Mouse (Mus musculus) hindbrain, embryonic 14.5 days (tissue): ENCODE measurements around the gene Pdia2. TPM values are rescaled to one million over a fixed set of nuclear protein-coding genes. Genes with fewer than 3 reads are reported as not detected.
"Not testable (repeated sequence)": the region's sequence is repeated elsewhere in the genome, so short reads cannot be mapped to it uniquely, and the experiment has no call there.

Source experiments
- ATAC-seq: fragments of 200-750 bp; cut with Nextera tagmentation; 2 replicates; pipeline ENCODE4 v1.8.0; 2017; ENCODE audit warnings: moderate number of reproducible peaks, mild to moderate bottlenecking, moderate TSS enrichment, moderate library complexity; ENCODE audit not compliant: low FRiP score
- DNase-seq: peaks from one replicate; pipeline ENCODE4 v3.0.0-alpha.2; 2015; ENCODE audit warnings: low spot score
- H3K27ac ChIP-seq: fragments of 300-500 bp; sonication (generic); 2 replicates; pipeline ENCODE4 v1.5.1; 2014; ENCODE audit warnings: mild to moderate bottlenecking, moderate library complexity
- H3K27me3 ChIP-seq: fragments of 300-500 bp; sonication (generic); 2 replicates; pipeline ENCODE4 v1.6.1; 2014; ENCODE audit warnings: mild to moderate bottlenecking, low read length, mixed read lengths; ENCODE audit not compliant: control insufficient read depth, insufficient read depth
- H3K36me3 ChIP-seq: fragments of 300-500 bp; sonication (generic); replicated peaks from 2 replicates; pipeline ENCODE4 v1.6.1; 2014; ENCODE audit not compliant: control insufficient read depth, insufficient read depth
- H3K4me1 ChIP-seq: fragments of 300-500 bp; sonication (generic); replicated peaks from 2 replicates; pipeline ENCODE4 v1.6.1; 2014; ENCODE audit warnings: antibody characterized with exemption, low read length, mixed read lengths; ENCODE audit not compliant: control insufficient read depth, insufficient read depth
- H3K4me2 ChIP-seq: fragments of 300-500 bp; sonication (generic); replicated peaks from 2 replicates; pipeline ENCODE4 v1.6.1; 2014; ENCODE audit warnings: mild to moderate bottlenecking, moderate library complexity
- H3K4me3 ChIP-seq: fragments of 300-500 bp; sonication (generic); replicated peaks from 2 replicates; pipeline ENCODE4 v1.5.1; 2014; ENCODE audit warnings: mild to moderate bottlenecking, low read length
- H3K9ac ChIP-seq: fragments of 300-500 bp; sonication (generic); 2 replicates; pipeline ENCODE4 v1.6.1; 2014
- H3K9me3 ChIP-seq: fragments of 300-500 bp; sonication (generic); 2 replicates; pipeline ENCODE4 v1.6.1; 2016; ENCODE audit warnings: low read length; ENCODE audit not compliant: control insufficient read depth
- WGBS: fragments of 180-500 bp; shearing (Covaris S2); extraction: QIAGEN DNeasy Blood & Tissue Kit; methylation state at CpG from one replicate; pipeline ENCODE4 v1.1.7; 2014; 5-methylcytosine and 5-hydroxymethylcytosine counted together
- polyA plus RNA-seq: library from polyadenylated mRNA; unstranded; fragments of >200 nt; fragmentation: Nextera tagmentation; extraction: Ambion mirVana; gene quantifications from 2 replicates; pipeline ENCODE4 v1.2.1, GENCODE M21; 2014

Pdia2 gene
- polyA plus RNA-seq, 1 experiment from 2014 or later, result 0.28 TPM

DNA sequence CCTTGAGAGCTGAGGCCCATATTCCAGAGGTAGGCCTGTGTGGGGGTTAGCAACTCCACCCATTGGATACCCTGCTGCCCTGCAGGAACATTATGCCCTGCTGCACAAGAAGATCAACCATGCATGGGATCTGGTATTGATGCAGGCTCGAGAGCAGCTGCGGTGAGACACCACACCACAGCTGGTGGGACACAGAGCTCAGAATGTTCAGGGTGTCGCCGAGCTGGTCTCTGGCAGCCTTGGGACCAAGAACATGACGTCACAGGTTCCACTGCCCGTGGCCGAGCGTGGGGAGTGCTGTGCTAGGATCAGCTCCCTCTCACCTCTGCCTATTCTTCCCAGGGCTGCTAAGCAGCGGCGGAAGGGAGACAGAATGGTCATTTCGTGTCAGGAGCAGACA is 5.9 kb upstream of the Pdia2 start:
- WGBS, result 22% methylated on average over 11 of the region's 11 CpGs
- no peak for ATAC-seq
- peaks cover 45% of the 10 kb centered on the region for H3K27me3 ChIP-seq

DNA sequence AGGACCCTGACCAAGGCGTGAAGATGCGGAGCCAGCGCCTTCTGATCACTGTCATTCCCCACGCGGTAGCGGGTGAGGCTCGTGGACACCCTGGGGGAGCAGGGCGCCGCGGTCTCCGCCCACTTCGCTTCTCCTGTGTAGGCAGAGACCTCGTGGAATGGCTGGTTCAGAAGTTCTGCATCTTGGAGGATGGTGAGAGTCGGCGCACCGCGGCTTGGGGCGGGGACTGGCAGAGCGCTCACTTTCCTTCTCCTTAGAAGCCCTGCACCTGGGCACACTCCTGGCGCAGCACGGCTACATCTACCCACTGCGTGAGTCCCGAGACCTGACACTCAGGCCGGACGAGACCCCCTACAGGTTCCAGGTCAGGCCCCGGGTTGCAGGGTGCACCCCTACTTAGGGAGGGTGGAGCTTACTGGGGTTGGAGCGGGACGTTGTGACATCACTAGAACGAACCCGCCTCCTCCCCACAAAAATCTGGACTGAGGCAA is 4.5 kb upstream of the Pdia2 start:
- ATAC-seq, result no peak
- Histone ChIP-seq H3K4me3 (peak overlapping the region; percentile 40), H3K4me2 (peak overlapping the region; percentile 53), H3K27ac (no peak overlapping the region), H3K9me3 (no peaks in the 10 kb centered on the region), H3K36me3 (no peaks in the 10 kb centered on the region; the same call in 1 of the 2 replicates), H3K9ac (peak overlapping the region; percentile 37), H3K27me3 (peaks cover 56% of the 10 kb centered on the region), H3K4me1 (peaks cover 15% of the 10 kb centered on the region)
- peak; percentile 26 for DNase-seq
- WGBS, result under 1% methylated on average over 30 of the region's 30 CpGs

More for the DNA sequence above, 5.9 kb upstream of the Pdia2 start:
- DNase-seq, result no peak
- Histone ChIP-seq H3K4me3 (no peak overlapping the region), H3K36me3 (no peaks in the 10 kb centered on the region), H3K27ac (no peak overlapping the region), H3K4me2 (no peak overlapping the region), H3K4me1 (peaks cover 15% of the 10 kb centered on the region), H3K9ac (no peak overlapping the region), H3K9me3 (no peaks in the 10 kb centered on the region)

DNA sequence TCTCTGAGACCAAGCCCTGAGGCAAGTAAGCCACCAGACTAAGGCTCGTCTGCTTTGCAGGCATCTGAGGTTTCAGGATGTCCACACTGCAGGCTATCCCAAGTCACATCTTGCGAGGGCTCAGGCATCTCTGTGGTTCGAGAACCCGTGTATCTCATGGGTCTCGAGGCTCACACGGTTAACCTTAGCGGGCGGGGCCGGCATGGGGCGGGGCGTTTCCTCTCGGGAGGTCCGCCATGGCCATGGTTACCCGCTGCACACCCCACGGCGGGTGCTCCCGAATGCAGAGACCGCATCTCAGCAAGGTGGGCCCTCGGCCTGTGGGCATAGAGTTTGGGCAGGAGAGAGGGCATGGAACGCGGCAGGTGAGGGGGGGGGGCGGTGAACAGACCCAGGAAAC is 3.9 kb upstream of the Pdia2 start, which contains the start of gene Rgs11:
Rgs11 (plus strand) TSS at position 215 of the 400 bp plus-strand sequence.
- H3K27me3 ChIP-seq, result peaks cover 56% of the 10 kb centered on the region
- H3K9ac ChIP-seq, result peak within 1 kb of the TSS; percentile 37
- 2% methylated on average over 21 of the region's 22 CpGs for WGBS
- peaks cover 5% of the 10 kb centered on the region; the same call in 1 of the 2 replicates for H3K36me3 ChIP-seq
- DNase-seq (no peak), ATAC-seq (0 out of 2 replicates have a peak, but pooled peaks have one; percentile 2)
- H3K4me3 ChIP-seq, result peak within 1 kb of the TSS; percentile 40
- peak within 1 kb of the TSS; percentile 53 for H3K4me2 ChIP-seq
- no peak within 1 kb of the TSS for H3K27ac ChIP-seq
- no peaks in the 10 kb centered on the region for H3K9me3 ChIP-seq
- H3K4me1 ChIP-seq, result peaks cover 15% of the 10 kb centered on the region

DNA sequence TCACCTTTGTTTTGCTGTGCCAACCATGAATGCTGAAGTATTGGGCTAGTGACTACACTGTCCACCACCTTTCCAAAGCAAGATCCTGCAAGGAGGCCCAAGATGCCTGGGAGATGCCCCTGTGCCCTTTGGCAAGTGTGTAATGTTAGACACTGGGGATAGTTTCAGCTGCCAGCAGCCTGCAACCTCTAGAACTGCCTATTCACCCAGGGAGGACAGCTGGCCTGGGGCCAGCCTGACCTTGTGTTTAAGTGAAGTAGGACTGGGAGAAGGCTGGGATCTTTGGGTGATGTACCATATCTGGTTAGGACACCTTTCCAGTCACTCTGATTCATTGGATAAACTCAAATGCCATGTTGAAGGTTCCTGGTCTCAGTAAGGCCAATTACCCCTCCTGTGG is 3.1 kb upstream of the Pdia2 start:
- H3K4me3 ChIP-seq, result no peak overlapping the region

DNA sequence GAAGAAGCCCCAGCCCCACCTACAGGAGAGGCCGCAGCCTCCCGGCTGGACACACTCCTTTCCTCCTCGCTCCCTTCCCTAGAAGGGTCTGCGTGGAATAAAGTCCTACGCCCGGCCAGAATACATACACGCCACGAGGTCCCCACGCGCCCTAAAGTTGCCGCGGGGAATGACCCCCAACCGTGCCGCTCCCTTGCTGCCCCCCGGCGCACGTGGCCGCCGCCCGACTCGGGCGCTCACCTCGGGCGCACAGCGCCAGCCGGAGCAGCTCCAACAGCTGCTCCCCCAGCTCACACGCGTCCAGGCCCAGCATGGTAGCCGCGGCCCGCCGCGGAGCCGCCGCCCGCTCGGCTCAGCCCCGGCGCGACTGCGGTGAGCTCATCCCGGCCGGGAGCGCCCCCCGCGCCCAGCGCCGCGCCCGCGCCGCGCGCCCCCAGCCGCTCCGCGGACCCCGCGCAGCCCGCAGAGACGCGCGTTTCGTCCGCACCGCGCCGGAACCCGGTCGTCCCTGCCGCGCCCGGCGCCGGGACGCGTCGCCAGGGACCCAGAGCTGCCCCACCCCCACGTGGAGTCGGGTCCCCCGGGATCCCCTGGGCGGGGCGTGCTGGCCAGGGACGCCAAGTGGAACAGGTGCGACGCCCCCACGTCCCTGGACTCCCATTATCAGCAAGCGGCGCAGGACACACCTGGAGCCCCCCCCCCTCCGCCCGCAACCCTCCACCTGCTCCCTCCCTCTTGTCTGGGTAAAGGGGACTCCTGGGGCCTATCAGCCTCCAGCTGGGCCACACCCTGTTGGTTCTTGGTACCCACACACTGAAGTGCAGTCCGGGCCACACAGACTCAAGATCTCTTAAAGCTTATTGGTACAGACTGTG is 2.2 kb upstream of the Pdia2 start:
- H3K4me1 ChIP-seq, result peaks cover 15% of the 10 kb centered on the region
- ATAC-seq, result peak; percentile 63
- under 1% methylated on average over 64 of the region's 92 CpGs for WGBS
- no peaks in the 10 kb centered on the region for H3K9me3 ChIP-seq
- H3K4me2 ChIP-seq, result peak overlapping the region; percentile 96
- peaks cover 21% of the 10 kb centered on the region for H3K36me3 ChIP-seq
- H3K4me3 ChIP-seq, result peak overlapping the region; percentile 64
- H3K9ac ChIP-seq, result peak overlapping the region; percentile 80
- no peak overlapping the region for H3K27ac ChIP-seq
- H3K27me3 ChIP-seq, result peaks cover 56% of the 10 kb centered on the region
- DNase-seq, result peak; percentile 32

More for the DNA sequence above, 3.1 kb upstream of the Pdia2 start:
- Histone ChIP-seq H3K4me1 (peaks cover 15% of the 10 kb centered on the region), H3K36me3 (peaks cover 12% of the 10 kb centered on the region), H3K9me3 (no peaks in the 10 kb centered on the region), H3K27me3 (peaks cover 56% of the 10 kb centered on the region), H3K4me2 (no peak overlapping the region), H3K9ac (no peak overlapping the region), H3K27ac (no peak overlapping the region)
- no peak for ATAC-seq
- DNase-seq, result no peak

DNA sequence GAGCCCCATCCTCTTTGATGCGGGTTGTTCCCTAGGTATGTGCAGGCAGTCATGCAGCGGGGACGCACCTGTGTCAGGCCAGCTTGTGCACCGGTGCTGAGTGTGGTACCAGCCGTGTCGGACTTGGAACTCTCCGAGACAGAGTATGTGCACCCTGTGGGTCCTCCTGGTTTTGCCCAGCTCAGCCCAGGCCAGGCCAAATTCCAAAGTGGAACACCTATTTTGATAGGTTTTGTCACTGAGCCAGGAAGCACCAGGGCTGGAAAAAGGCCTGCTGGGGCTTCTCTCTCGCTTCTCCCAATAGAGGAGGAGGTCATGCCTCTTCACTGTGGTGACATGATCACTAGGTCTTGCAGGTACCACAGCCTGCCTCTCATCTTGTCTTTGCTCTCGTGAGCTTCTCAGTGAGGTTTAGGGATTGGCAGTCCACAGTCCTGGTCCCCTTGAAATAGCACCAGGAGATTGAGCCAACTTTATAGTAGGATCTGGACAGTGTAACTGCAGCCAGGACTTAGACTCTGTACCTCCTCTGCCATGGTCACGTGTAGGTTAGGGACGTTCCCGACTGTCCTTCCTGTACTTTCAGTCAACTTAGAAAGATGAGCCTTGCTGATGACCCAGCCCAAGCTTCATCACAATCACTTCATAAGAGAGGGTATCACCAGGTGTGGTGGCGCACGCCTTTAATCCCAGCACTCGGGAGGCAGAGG is 6.3 kb downstream of the Pdia2 start:
- Histone ChIP-seq H3K9ac (no peak overlapping the region), H3K9me3 (no peaks in the 10 kb centered on the region), H3K36me3 (peaks cover 99% of the 10 kb centered on the region), H3K27ac (no peak overlapping the region), H3K27me3 (no peaks in the 10 kb centered on the region), H3K4me3 (no peak overlapping the region), H3K4me2 (no peak overlapping the region), H3K4me1 (no peaks in the 10 kb centered on the region)
- 97% methylated on average over 15 of the region's 15 CpGs for WGBS
- no peak for ATAC-seq
- no peak for DNase-seq

DNA sequence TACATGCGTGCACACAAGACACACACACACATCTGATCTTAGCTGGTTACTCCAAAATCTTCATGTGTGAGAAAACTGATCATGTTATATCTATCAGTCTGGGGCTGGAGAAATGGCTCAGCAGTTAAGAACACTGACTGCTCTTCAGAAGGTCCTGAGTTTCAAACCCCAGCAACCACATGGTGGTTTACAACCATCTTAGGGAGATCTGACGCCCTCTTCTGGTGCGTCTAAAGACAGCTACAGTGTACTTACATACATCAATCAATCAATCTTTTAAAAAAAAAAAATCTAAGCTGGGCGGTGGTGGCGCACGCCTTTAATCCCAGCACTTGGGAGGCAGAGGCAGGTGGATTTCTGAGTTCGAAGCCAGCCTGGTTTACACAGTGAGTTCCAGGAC is 7.4 kb downstream of the Pdia2 start:
- not testable (repeated sequence) for H3K9ac ChIP-seq, H3K27me3 ChIP-seq, H3K9me3 ChIP-seq, H3K4me1 ChIP-seq, H3K27ac ChIP-seq, ATAC-seq, DNase-seq, H3K4me3 ChIP-seq, H3K4me2 ChIP-seq
- peaks cover 98% of the 10 kb centered on the region for H3K36me3 ChIP-seq
- 86% methylated on average over 7 of the region's 7 CpGs for WGBS

DNA sequence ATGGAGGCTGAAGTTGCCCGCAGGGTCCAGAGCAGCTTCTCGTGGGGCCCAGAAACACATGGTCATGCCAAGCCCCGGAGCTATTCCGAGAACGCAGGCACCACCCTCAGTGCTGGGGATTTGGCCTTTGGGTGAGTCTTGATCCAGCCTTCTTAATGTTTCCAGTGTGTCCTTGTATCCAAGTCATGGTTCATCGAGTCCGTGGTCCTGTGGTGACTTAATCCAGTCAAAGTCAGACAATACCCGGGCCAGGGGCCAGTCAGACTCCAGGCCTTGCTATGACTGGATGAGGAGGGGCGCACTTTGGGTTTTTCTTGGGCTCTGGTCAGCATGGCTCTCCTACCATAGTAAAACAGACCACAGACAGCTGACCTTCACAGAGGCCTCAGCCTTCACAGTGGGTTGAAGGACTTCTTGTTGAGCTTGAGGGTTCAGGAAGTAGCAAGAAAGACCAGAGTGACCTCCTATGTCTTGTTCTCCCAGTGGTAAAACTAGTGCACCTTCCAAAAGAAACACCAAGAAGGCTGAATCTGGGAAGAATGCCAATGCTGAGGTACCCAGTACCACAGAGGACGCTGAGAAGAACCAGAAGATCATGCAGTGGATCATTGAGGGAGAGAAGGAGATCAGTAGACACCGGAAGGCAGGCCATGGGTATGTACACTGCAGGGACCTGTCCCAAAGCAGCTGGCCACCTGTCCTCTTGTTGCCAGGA is 10.6 kb downstream of the Pdia2 start:
- Histone ChIP-seq H3K27me3 (no peaks in the 10 kb centered on the region), H3K4me3 (no peak overlapping the region), H3K36me3 (peaks cover 97% of the 10 kb centered on the region), H3K9ac (no peak overlapping the region), H3K4me2 (no peak overlapping the region), H3K27ac (no peak overlapping the region), H3K4me1 (no peaks in the 10 kb centered on the region), H3K9me3 (no peaks in the 10 kb centered on the region)
- 95% methylated on average over 11 of the region's 11 CpGs for WGBS
- ATAC-seq, result no peak
- DNase-seq, result no peak

DNA sequence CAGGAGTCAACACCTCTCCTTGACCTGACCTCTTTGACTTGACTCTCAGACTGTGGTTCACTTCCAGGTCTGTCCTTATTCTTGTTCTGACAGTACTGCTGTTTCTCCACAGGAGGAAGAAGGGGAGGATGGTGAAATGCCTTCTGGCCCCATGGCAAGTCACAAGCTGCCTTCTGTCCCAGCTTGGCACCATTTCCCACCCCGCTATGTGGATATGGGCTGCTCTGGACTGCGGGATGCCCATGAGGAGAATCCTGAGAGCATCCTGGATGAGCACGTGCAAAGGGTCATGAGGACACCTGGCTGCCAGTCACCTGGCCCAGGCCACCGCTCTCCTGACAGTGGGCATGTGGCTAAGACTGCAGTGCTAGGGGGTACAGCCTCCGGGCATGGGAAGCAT is 11.3 kb downstream of the Pdia2 start:
- peaks cover 97% of the 10 kb centered on the region for H3K36me3 ChIP-seq
- ATAC-seq (no peak), DNase-seq (no peak)

More for the DNA sequence above, 11.3 kb downstream of the Pdia2 start:
- H3K9ac ChIP-seq, result no peak overlapping the region
- H3K9me3 ChIP-seq, result no peaks in the 10 kb centered on the region
- no peaks in the 10 kb centered on the region for H3K4me1 ChIP-seq
- H3K27ac ChIP-seq, result no peak overlapping the region
- no peak overlapping the region for H3K4me2 ChIP-seq
- WGBS, result 98% methylated on average over 5 of the region's 5 CpGs
- no peaks in the 10 kb centered on the region for H3K27me3 ChIP-seq
- H3K4me3 ChIP-seq, result no peak overlapping the region
